Mouse (Mus musculus) stomach, postnatal 0 days (tissue): ENCODE measurements around the gene Fbxo40. TPM values are rescaled to one million over a fixed set of nuclear protein-coding genes. Genes with fewer than 3 reads are reported as not detected.

Experiments
- ATAC-seq: fragments of 200-750 bp; cut with Nextera tagmentation; 2 replicates; pipeline ENCODE4 v1.8.0; 2017; ENCODE audit not compliant: low FRiP score, low TSS enrichment
- DNase-seq: peaks from one replicate; pipeline ENCODE4 v3.0.0-alpha.2; 2016; ENCODE audit warnings: low spot score
- H3K27ac ChIP-seq: fragments of 300-500 bp; sonication (generic); replicated peaks from 2 replicates; pipeline ENCODE4 v1.5.1; 2014; ENCODE audit warnings: mild to moderate bottlenecking, control low read depth
- H3K27me3 ChIP-seq: fragments of 300-500 bp; sonication (generic); 2 replicates; pipeline ENCODE4 v1.6.1; 2014; ENCODE audit warnings: low read length; ENCODE audit not compliant: control insufficient read depth, insufficient read depth
- H3K36me3 ChIP-seq: fragments of 300-500 bp; sonication (generic); 2 replicates; pipeline ENCODE4 v1.6.1; 2014; ENCODE audit warnings: low read length, mixed read lengths; ENCODE audit not compliant: control insufficient read depth, insufficient read depth
- H3K4me1 ChIP-seq: fragments of 300-500 bp; sonication (generic); replicated peaks from 2 replicates; pipeline ENCODE4 v1.6.1; 2014; ENCODE audit warnings: antibody characterized with exemption; ENCODE audit not compliant: control insufficient read depth, insufficient read depth
- H3K4me2 ChIP-seq: fragments of 300-500 bp; sonication (generic); replicated peaks from 2 replicates; pipeline ENCODE4 v1.6.1; 2014; ENCODE audit warnings: low read depth, mild to moderate bottlenecking, control low read depth, moderate library complexity
- H3K4me3 ChIP-seq: fragments of 300-500 bp; sonication (generic); 2 replicates; pipeline ENCODE4 v1.5.1; 2014; ENCODE audit warnings: low read depth, low read length, control low read depth
- H3K9ac ChIP-seq: fragments of 300-500 bp; sonication (generic); 2 replicates; pipeline ENCODE4 v1.6.1; 2014; ENCODE audit warnings: mild to moderate bottlenecking, low read length, control low read depth, mixed read lengths
- H3K9me3 ChIP-seq: fragments of 300-500 bp; sonication (generic); 2 replicates; pipeline ENCODE4 v1.6.1; 2016; ENCODE audit warnings: low read length; ENCODE audit not compliant: control insufficient read depth
- CTCF ChIP-seq: IDR thresholded peaks from 2 replicates; pipeline ENCODE4 v1.5.1; 2016; ENCODE audit warnings: antibody characterized with exemption, low read depth, mild to moderate bottlenecking, moderate library complexity
- EP300 ChIP-seq: optimal IDR thresholded peaks from 2 replicates; pipeline ENCODE3; 2016; ENCODE audit warnings: antibody characterized with exemption
- WGBS: fragments of 180-500 bp; shearing (Covaris S2); extraction: QIAGEN DNeasy Blood & Tissue Kit; methylation state at CpG from one replicate; pipeline ENCODE4 v1.1.7; 2014; 5-methylcytosine and 5-hydroxymethylcytosine counted together
- polyA plus RNA-seq: library from polyadenylated mRNA; unstranded; fragments of >200 nt; fragmentation: Nextera tagmentation; extraction: Ambion mirVana; gene quantifications from 2 replicates; pipeline ENCODE4 v1.2.1, GENCODE M21; 2015

Fbxo40 gene
- polyA plus RNA-seq, 1 experiment from 2014 or later: not detected

GRCm38 (mm10) chr16:36921980-36922379, 68.3 kb downstream of the Fbxo40 start:
- H3K36me3 ChIP-seq: peaks cover 26% of the 10 kb centered on the region
- TF ChIP-seq CTCF (no peak), EP300 (no peak)
- DNase-seq (no peak), ATAC-seq (no peak)
- H3K9ac ChIP-seq: no peak overlapping the region
- H3K27me3 ChIP-seq: no peaks in the 10 kb centered on the region
- H3K27ac ChIP-seq: no peak overlapping the region
- H3K4me2 ChIP-seq: no peak overlapping the region
- H3K9me3 ChIP-seq: no peaks in the 10 kb centered on the region
- H3K4me1 ChIP-seq: no peaks in the 10 kb centered on the region
- H3K4me3 ChIP-seq: no peak overlapping the region
- WGBS: 86% methylated on average over 6 of the region's 6 CpGs

- no peak overlapping the region for H3K4me3 ChIP-seq
- H3K4me1 ChIP-seq: no peaks in the 10 kb centered on the region
- H3K36me3 ChIP-seq: peaks cover 21% of the 10 kb centered on the region
- no peak overlapping the region for H3K9ac ChIP-seq
- no peak overlapping the region for H3K4me2 ChIP-seq
- ATAC-seq (no peak), DNase-seq (no peak)
- H3K27ac ChIP-seq: no peak overlapping the region
- WGBS: 93% methylated on average over 8 of the region's 8 CpGs
- H3K27me3 ChIP-seq: no peaks in the 10 kb centered on the region
- no peak for TF ChIP-seq EP300
- H3K9me3 ChIP-seq: no peaks in the 10 kb centered on the region
Measured at GRCm38 (mm10) chr16:36921067-36921613, 69.1 kb downstream of the Fbxo40 start.

GRCm38 (mm10) chr16:36920410-36920809, 69.9 kb downstream of the Fbxo40 start:
- TF ChIP-seq EP300 (no peak), CTCF (no peak)
- Histone ChIP-seq H3K27me3 (no peaks in the 10 kb centered on the region), H3K4me1 (no peaks in the 10 kb centered on the region), H3K4me2 (no peak overlapping the region), H3K4me3 (no peak overlapping the region), H3K9ac (no peak overlapping the region), H3K9me3 (no peaks in the 10 kb centered on the region), H3K27ac (no peak overlapping the region), H3K36me3 (peaks cover 20% of the 10 kb centered on the region)
- WGBS: 84% methylated on average over 3 of the region's 3 CpGs
- DNase-seq (no peak), ATAC-seq (no peak)

GRCm38 (mm10) chr16:36918505-36918904, 71.8 kb downstream of the Fbxo40 start:
- Histone ChIP-seq H3K36me3 (peaks cover 18% of the 10 kb centered on the region), H3K4me2 (no peak overlapping the region), H3K9me3 (no peaks in the 10 kb centered on the region), H3K27ac (no peak overlapping the region), H3K4me3 (no peak overlapping the region), H3K4me1 (no peaks in the 10 kb centered on the region), H3K9ac (no peak overlapping the region), H3K27me3 (no peaks in the 10 kb centered on the region)
- DNase-seq: no peak
- 97% methylated on average over 10 of the region's 10 CpGs for WGBS
- no peak for ATAC-seq
- no peak for TF ChIP-seq CTCF
- TF ChIP-seq EP300: no peak

GRCm38 (mm10) chr16:36914195-36914594, 76.1 kb downstream of the Fbxo40 start:
- Histone ChIP-seq H3K9me3 (no peaks in the 10 kb centered on the region), H3K4me1 (no peaks in the 10 kb centered on the region), H3K4me2 (no peak overlapping the region), H3K27ac (no peak overlapping the region), H3K36me3 (peaks cover 26% of the 10 kb centered on the region), H3K4me3 (no peak overlapping the region), H3K9ac (no peak overlapping the region), H3K27me3 (no peaks in the 10 kb centered on the region)
- WGBS: 55% methylated on average over 5 of the region's 5 CpGs
- DNase-seq (no peak), ATAC-seq (no peak)
- TF ChIP-seq CTCF (no peak), EP300 (no peak)

Other genes with a start within 250 kb of the Fbxo40 start
- 1.6 and 2.4 TPM in 2 replicates for gene Slc15a2, start 205.5 kb downstream of the Fbxo40 start, polyA plus RNA-seq
- gene Iqcb1, start 162.1 kb downstream of the Fbxo40 start, polyA plus RNA-seq: 10.0 and 11.5 TPM in 2 replicates
- 3.1 and 4.7 TPM in 2 replicates for gene Eaf2, start 115.5 kb downstream of the Fbxo40 start, polyA plus RNA-seq
- 88.5 and 100 TPM in 2 replicates for gene Golgb1, start 115.3 kb downstream of the Fbxo40 start, polyA plus RNA-seq
- gene Hcls1, start 55.5 kb downstream of the Fbxo40 start, polyA plus RNA-seq: 3.0 and 3.7 TPM in 2 replicates
- 0.87 and 1.1 TPM in 2 replicates for gene Polq, start 21.3 kb upstream of the Fbxo40 start, polyA plus RNA-seq